Mouse (Mus musculus): Measurements from ENCODE around the gene Mettl26. TPM values are rescaled to one million over a fixed set of nuclear protein-coding genes. Genes with fewer than 3 reads are reported as not detected.
A peak's percentile ranks its signal among the peaks of the same experiment; 100 is the strongest.

Gene Mettl26
- polyA plus RNA-seq, 1 experiment from 2014 or later: 57.1 TPM

- H3K36me3 ChIP-seq (ENCODE audit: control insufficient read depth, insufficient read depth, low read length): peaks cover 30% of the 10 kb centered on the region
- 0 out of 2 replicates have a peak overlapping the region, but pooled peaks have one; percentile 64 for H3K4me2 ChIP-seq (ENCODE audit: low read depth, low read length)
- H3K9ac ChIP-seq (ENCODE audit: low read length): 0 out of 2 replicates have a peak overlapping the region, but pooled peaks have one; percentile 71
Measured at GRCm38 (mm10) chr17:25835816-25836215, 39.1 kb upstream of the Mettl26 start.

GRCm38 (mm10) chr17:25836397-25837075 is 38.3 kb upstream of the Mettl26 start:
- Histone ChIP-seq H3K27me3 (ENCODE audit: control insufficient read depth, insufficient read depth, low read length) (no peaks in the 10 kb centered on the region), H3K4me3 (replicated peaks; ENCODE audit: low read length) (peak overlapping the region; percentile 36), H3K36me3 (ENCODE audit: control insufficient read depth, insufficient read depth, low read length) (peaks cover 32% of the 10 kb centered on the region), H3K9me3 (replicated peaks; ENCODE audit: control insufficient read depth, low read length) (no peaks in the 10 kb centered on the region), H3K4me2 (ENCODE audit: low read depth, low read length) (peak overlapping the region; percentile 64), H3K27ac (ENCODE audit: low read length) (no peak overlapping the region), H3K4me1 (ENCODE audit: control insufficient read depth, insufficient read depth, low read length) (peaks cover 40% of the 10 kb centered on the region), H3K9ac (ENCODE audit: low read length) (peak overlapping the region; percentile 71)
- ATAC-seq (ENCODE audit: insufficient read depth, low FRiP score): no peak
- 23% methylated on average over 23 of the region's 23 CpGs for WGBS

More at GRCm38 (mm10) chr17:25835816-25836215, 39.1 kb upstream of the Mettl26 start:
- Histone ChIP-seq H3K27ac (ENCODE audit: low read length) (0 out of 2 replicates have a peak overlapping the region, but pooled peaks have one; percentile 26), H3K4me1 (ENCODE audit: control insufficient read depth, insufficient read depth, low read length) (peaks cover 47% of the 10 kb centered on the region), H3K4me3 (replicated peaks; ENCODE audit: low read length) (0 out of 2 replicates have a peak overlapping the region, but pooled peaks have one; percentile 36), H3K9me3 (replicated peaks; ENCODE audit: control insufficient read depth, low read length) (no peaks in the 10 kb centered on the region), H3K27me3 (ENCODE audit: control insufficient read depth, insufficient read depth, low read length) (no peaks in the 10 kb centered on the region)
- no peak for ATAC-seq (ENCODE audit: insufficient read depth, low FRiP score)
- WGBS: 91% methylated on average over 16 of the region's 16 CpGs

GRCm38 (mm10) chr17:25837076-25837410 is 37.8 kb upstream of the Mettl26 start, which contains the start of gene Rhbdl1:
Gene Rhbdl1 (minus strand): TSS chr17:25837295.
- peak within 1 kb of the TSS; percentile 71 for H3K9ac ChIP-seq (ENCODE audit: low read length)
- H3K36me3 ChIP-seq (ENCODE audit: control insufficient read depth, insufficient read depth, low read length): peaks cover 34% of the 10 kb centered on the region
- no peaks in the 10 kb centered on the region for H3K27me3 ChIP-seq (ENCODE audit: control insufficient read depth, insufficient read depth, low read length)
- H3K4me3 ChIP-seq (replicated peaks; ENCODE audit: low read length): peak within 1 kb of the TSS; percentile 36
- peak within 1 kb of the TSS; percentile 64 for H3K4me2 ChIP-seq (ENCODE audit: low read depth, low read length)
- H3K27ac ChIP-seq (ENCODE audit: low read length): no peak within 1 kb of the TSS
- peaks cover 35% of the 10 kb centered on the region for H3K4me1 ChIP-seq (ENCODE audit: control insufficient read depth, insufficient read depth, low read length)
- no peak for ATAC-seq (ENCODE audit: insufficient read depth, low FRiP score)
- H3K9me3 ChIP-seq (replicated peaks; ENCODE audit: control insufficient read depth, low read length): no peaks in the 10 kb centered on the region
- WGBS: 3% methylated on average over 29 of the region's 29 CpGs

- Histone ChIP-seq H3K27ac (ENCODE audit: low read length) (no peak overlapping the region), H3K9me3 (replicated peaks; ENCODE audit: control insufficient read depth, low read length) (no peaks in the 10 kb centered on the region), H3K4me3 (replicated peaks; ENCODE audit: low read length) (no peak overlapping the region), H3K9ac (ENCODE audit: low read length) (peak overlapping the region; percentile 71; the same call in 1 of the 2 replicates), H3K4me2 (ENCODE audit: low read depth, low read length) (0 out of 2 replicates have a peak overlapping the region, but pooled peaks have one; percentile 64), H3K36me3 (ENCODE audit: control insufficient read depth, insufficient read depth, low read length) (peaks cover 34% of the 10 kb centered on the region), H3K27me3 (ENCODE audit: control insufficient read depth, insufficient read depth, low read length) (no peaks in the 10 kb centered on the region), H3K4me1 (ENCODE audit: control insufficient read depth, insufficient read depth, low read length) (peaks cover 34% of the 10 kb centered on the region)
- 56% methylated on average over 3 of the region's 3 CpGs for WGBS
- ATAC-seq (ENCODE audit: insufficient read depth, low FRiP score): no peak
Measured at GRCm38 (mm10) chr17:25837533-25837932, 37.3 kb upstream of the Mettl26 start.

GRCm38 (mm10) chr17:25838904-25839303 is 36.0 kb upstream of the Mettl26 start:
- Histone ChIP-seq H3K27ac (ENCODE audit: low read length) (no peak overlapping the region), H3K4me2 (ENCODE audit: low read depth, low read length) (no peak overlapping the region), H3K9ac (ENCODE audit: low read length) (no peak overlapping the region), H3K9me3 (replicated peaks; ENCODE audit: control insufficient read depth, low read length) (no peaks in the 10 kb centered on the region), H3K36me3 (ENCODE audit: control insufficient read depth, insufficient read depth, low read length) (peaks cover 34% of the 10 kb centered on the region), H3K4me1 (ENCODE audit: control insufficient read depth, insufficient read depth, low read length) (peaks cover 41% of the 10 kb centered on the region), H3K4me3 (replicated peaks; ENCODE audit: low read length) (no peak overlapping the region), H3K27me3 (ENCODE audit: control insufficient read depth, insufficient read depth, low read length) (no peaks in the 10 kb centered on the region)
- 83% methylated on average over 4 of the region's 4 CpGs for WGBS
- ATAC-seq (ENCODE audit: insufficient read depth, low FRiP score): no peak

GRCm38 (mm10) chr17:25839455-25840235 is 35.2 kb upstream of the Mettl26 start:
- H3K9ac ChIP-seq (ENCODE audit: low read length): no peak overlapping the region

GRCm38 (mm10) chr17:25840519-25840918 is 34.4 kb upstream of the Mettl26 start:
- Histone ChIP-seq H3K27me3 (ENCODE audit: control insufficient read depth, insufficient read depth, low read length) (no peaks in the 10 kb centered on the region), H3K9ac (ENCODE audit: low read length) (no peak overlapping the region), H3K9me3 (replicated peaks; ENCODE audit: control insufficient read depth, low read length) (no peaks in the 10 kb centered on the region), H3K4me2 (ENCODE audit: low read depth, low read length) (no peak overlapping the region), H3K27ac (ENCODE audit: low read length) (no peak overlapping the region), H3K4me1 (ENCODE audit: control insufficient read depth, insufficient read depth, low read length) (peaks cover 32% of the 10 kb centered on the region), H3K4me3 (replicated peaks; ENCODE audit: low read length) (no peak overlapping the region), H3K36me3 (ENCODE audit: control insufficient read depth, insufficient read depth, low read length) (peaks cover 25% of the 10 kb centered on the region)
- 95% methylated on average over 6 of the region's 6 CpGs for WGBS
- no peak for ATAC-seq (ENCODE audit: insufficient read depth, low FRiP score)

More at GRCm38 (mm10) chr17:25839455-25840235, 35.2 kb upstream of the Mettl26 start:
- Histone ChIP-seq H3K4me1 (ENCODE audit: control insufficient read depth, insufficient read depth, low read length) (peaks cover 36% of the 10 kb centered on the region), H3K27me3 (ENCODE audit: control insufficient read depth, insufficient read depth, low read length) (no peaks in the 10 kb centered on the region), H3K9me3 (replicated peaks; ENCODE audit: control insufficient read depth, low read length) (no peaks in the 10 kb centered on the region), H3K36me3 (ENCODE audit: control insufficient read depth, insufficient read depth, low read length) (peaks cover 34% of the 10 kb centered on the region), H3K4me2 (ENCODE audit: low read depth, low read length) (no peak overlapping the region), H3K27ac (ENCODE audit: low read length) (no peak overlapping the region), H3K4me3 (replicated peaks; ENCODE audit: low read length) (no peak overlapping the region)
- WGBS: 82% methylated on average over 14 of the region's 14 CpGs
- ATAC-seq (ENCODE audit: insufficient read depth, low FRiP score): no peak

GRCm38 (mm10) chr17:25841117-25841880 is 33.6 kb upstream of the Mettl26 start, which contains the start of gene Gm20683:
Gene Gm20683 (minus strand): TSS chr17:25841763.
- H3K4me3 ChIP-seq (replicated peaks; ENCODE audit: low read length): no peak within 1 kb of the TSS
- peaks cover 25% of the 10 kb centered on the region for H3K36me3 ChIP-seq (ENCODE audit: control insufficient read depth, insufficient read depth, low read length)
- H3K27ac ChIP-seq (ENCODE audit: low read length): no peak within 1 kb of the TSS
- peaks cover 25% of the 10 kb centered on the region for H3K4me1 ChIP-seq (ENCODE audit: control insufficient read depth, insufficient read depth, low read length)
- no peak for ATAC-seq (ENCODE audit: insufficient read depth, low FRiP score)
- H3K9ac ChIP-seq (ENCODE audit: low read length): no peak within 1 kb of the TSS
- H3K4me2 ChIP-seq (ENCODE audit: low read depth, low read length): no peak within 1 kb of the TSS
- WGBS: 92% methylated on average over 22 of the region's 22 CpGs
- H3K27me3 ChIP-seq (ENCODE audit: control insufficient read depth, insufficient read depth, low read length): no peaks in the 10 kb centered on the region
- no peaks in the 10 kb centered on the region for H3K9me3 ChIP-seq (replicated peaks; ENCODE audit: control insufficient read depth, low read length)

Data from stomach, embryonic 16.5 days (tissue).